Mouse (Mus musculus): ENCODE measurements around the gene Chd9. TPM values are rescaled to one million over a fixed set of nuclear protein-coding genes. Genes with fewer than 3 reads are reported as not detected.

Chd9 gene
- polyA plus RNA-seq, 1 experiment from 2014 or later, result 70.1 TPM

DNA sequence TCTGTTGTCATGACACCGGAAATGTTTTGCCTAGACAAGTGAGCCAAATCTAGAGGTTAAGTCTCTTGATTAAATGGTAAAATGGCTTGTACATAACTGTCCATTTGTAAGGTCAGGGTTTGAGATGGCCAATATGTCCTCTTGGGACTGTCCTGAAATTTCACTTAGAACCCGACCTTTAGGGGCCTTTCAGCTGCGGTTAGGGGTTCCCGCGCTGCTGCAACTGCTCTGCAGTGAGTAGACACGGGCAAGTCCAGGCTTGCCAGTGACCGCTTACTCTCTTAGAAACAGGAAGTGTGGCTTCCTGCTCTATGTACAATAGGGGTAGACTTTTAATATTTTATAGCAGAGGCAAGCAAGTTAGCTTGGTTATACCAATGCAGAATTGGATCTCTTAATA, 253.8 kb downstream of the Chd9 start:
- Histone ChIP-seq H3K9ac (ENCODE audit: low read depth, low read length) (no peak overlapping the region), H3K4me2 (replicated peaks; ENCODE audit: low read depth, low read length) (no peak overlapping the region), H3K27me3 (ENCODE audit: control insufficient read depth, insufficient read depth, low read length) (no peaks in the 10 kb centered on the region), H3K4me1 (ENCODE audit: control insufficient read depth, insufficient read depth, low read length) (no peaks in the 10 kb centered on the region), H3K36me3 (ENCODE audit: control insufficient read depth, insufficient read depth, low read length) (peaks cover 33% of the 10 kb centered on the region; the same call in 1 of the 2 replicates), H3K4me3 (ENCODE audit: low read length) (no peak overlapping the region), H3K27ac (ENCODE audit: low read depth, low read length) (no peak overlapping the region), H3K9me3 (ENCODE audit: control insufficient read depth, low read length) (no peaks in the 10 kb centered on the region)
- WGBS, result 79% methylated on average over 7 of the region's 7 CpGs
- ATAC-seq (ENCODE audit: low FRiP score, low TSS enrichment), result no peak

DNA sequence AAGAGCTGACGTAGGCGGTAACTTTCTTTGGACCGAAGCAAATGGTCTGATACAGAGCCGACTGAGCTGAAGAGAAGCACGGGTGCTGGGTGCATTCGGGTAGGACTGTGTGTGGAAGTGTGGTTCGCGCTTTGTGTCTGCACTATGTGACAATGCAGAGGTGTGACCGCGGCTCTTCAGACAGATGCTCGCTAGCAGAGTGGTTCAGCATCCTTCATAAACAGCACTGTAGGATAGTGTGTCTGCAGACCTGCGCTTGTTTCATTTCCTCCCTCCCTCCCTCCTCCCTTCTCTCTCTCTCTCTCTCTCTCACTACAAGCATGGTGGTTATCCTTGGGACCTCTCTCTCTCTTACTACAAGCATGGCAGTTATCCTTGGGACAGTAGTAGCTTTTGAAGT, 254.3 kb downstream of the Chd9 start:
- Histone ChIP-seq H3K9ac (ENCODE audit: low read depth, low read length) (no peak overlapping the region), H3K36me3 (ENCODE audit: control insufficient read depth, insufficient read depth, low read length) (peaks cover 34% of the 10 kb centered on the region; the same call in 1 of the 2 replicates), H3K4me3 (ENCODE audit: low read length) (no peak overlapping the region), H3K27ac (ENCODE audit: low read depth, low read length) (no peak overlapping the region), H3K4me2 (replicated peaks; ENCODE audit: low read depth, low read length) (no peak overlapping the region), H3K9me3 (ENCODE audit: control insufficient read depth, low read length) (no peaks in the 10 kb centered on the region), H3K27me3 (ENCODE audit: control insufficient read depth, insufficient read depth, low read length) (no peaks in the 10 kb centered on the region), H3K4me1 (ENCODE audit: control insufficient read depth, insufficient read depth, low read length) (no peaks in the 10 kb centered on the region)
- 88% methylated on average over 12 of the region's 12 CpGs for WGBS
- ATAC-seq (ENCODE audit: low FRiP score, low TSS enrichment), result no peak

DNA sequence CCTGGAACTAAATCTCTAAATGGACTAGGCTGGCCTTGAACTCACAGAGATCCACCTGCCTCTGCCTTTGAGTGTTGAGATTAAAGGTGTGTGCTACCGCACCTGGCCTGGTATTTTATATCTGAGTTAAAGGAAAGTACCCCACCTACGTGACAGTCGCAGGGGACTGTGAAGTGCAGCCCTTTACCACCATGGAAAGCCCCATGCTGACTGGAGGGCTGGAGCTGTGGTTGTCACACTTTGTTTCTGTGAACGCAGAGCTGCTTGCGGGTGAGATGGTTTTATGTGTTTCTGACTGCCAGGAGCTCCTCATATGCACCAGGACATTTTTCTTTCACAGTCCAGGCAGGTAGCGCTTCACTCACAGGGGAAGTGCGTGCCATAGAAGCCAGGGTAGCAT, 260.3 kb downstream of the Chd9 start:
- H3K4me1 ChIP-seq (ENCODE audit: control insufficient read depth, insufficient read depth, low read length), result no peaks in the 10 kb centered on the region
- no peaks in the 10 kb centered on the region for H3K9me3 ChIP-seq (ENCODE audit: control insufficient read depth, low read length)
- H3K9ac ChIP-seq (ENCODE audit: low read depth, low read length), result no peak overlapping the region
- WGBS, result 92% methylated on average over 7 of the region's 7 CpGs
- H3K27ac ChIP-seq (ENCODE audit: low read depth, low read length), result no peak overlapping the region
- H3K4me2 ChIP-seq (replicated peaks; ENCODE audit: low read depth, low read length), result no peak overlapping the region
- peaks cover 37% of the 10 kb centered on the region for H3K36me3 ChIP-seq (ENCODE audit: control insufficient read depth, insufficient read depth, low read length)
- no peaks in the 10 kb centered on the region for H3K27me3 ChIP-seq (ENCODE audit: control insufficient read depth, insufficient read depth, low read length)
- H3K4me3 ChIP-seq (ENCODE audit: low read length), result no peak overlapping the region
- ATAC-seq (ENCODE audit: low FRiP score, low TSS enrichment), result no peak

DNA sequence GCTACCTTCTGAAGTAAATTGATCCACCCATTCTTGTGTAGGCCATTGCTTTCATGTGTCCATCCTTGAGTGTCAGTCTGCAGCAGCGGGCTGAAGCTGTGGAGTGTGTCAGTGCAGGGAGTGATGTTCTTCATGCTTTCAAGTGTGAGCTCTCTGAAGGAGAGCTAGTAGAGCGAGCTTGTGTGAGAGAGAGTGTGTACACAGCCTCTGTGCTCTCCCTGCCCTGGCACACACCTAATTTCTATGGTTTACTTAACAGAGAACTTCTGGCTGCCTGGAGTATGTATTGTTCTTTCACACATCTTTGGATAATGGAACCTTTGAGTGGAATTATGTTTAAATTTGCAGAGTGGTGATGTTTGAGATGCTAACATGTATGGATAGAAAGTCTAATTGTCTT, 261.4 kb downstream of the Chd9 start:
- no peaks in the 10 kb centered on the region for H3K4me1 ChIP-seq (ENCODE audit: control insufficient read depth, insufficient read depth, low read length)
- no peak overlapping the region for H3K4me2 ChIP-seq (replicated peaks; ENCODE audit: low read depth, low read length)
- peaks cover 37% of the 10 kb centered on the region for H3K36me3 ChIP-seq (ENCODE audit: control insufficient read depth, insufficient read depth, low read length)
- no peaks in the 10 kb centered on the region for H3K9me3 ChIP-seq (ENCODE audit: control insufficient read depth, low read length)
- no peaks in the 10 kb centered on the region for H3K27me3 ChIP-seq (ENCODE audit: control insufficient read depth, insufficient read depth, low read length)
- H3K9ac ChIP-seq (ENCODE audit: low read depth, low read length), result no peak overlapping the region
- ATAC-seq (ENCODE audit: low FRiP score, low TSS enrichment), result no peak
- H3K27ac ChIP-seq (ENCODE audit: low read depth, low read length), result no peak overlapping the region
- WGBS, result 84% methylated on average over 2 of the region's 2 CpGs
- H3K4me3 ChIP-seq (ENCODE audit: low read length), result no peak overlapping the region

DNA sequence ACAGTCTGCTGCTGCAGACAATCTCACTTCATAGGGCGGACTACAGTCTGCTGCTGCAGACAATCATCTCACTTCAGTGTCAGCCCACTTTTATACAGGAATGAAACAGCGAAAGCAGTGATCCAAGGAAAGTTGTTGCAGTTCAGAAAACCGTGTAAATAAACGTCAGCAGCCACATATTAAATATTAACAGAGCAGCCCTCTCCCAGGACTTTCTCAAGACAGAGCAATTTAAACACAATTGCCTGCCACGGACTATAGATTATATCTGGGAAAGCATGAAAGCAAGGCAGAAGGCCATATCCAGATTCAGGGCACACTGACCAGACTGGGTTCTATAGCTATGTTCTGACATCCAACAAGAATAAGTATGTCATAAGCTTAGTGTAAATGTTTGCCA, 266.0 kb downstream of the Chd9 start:
- H3K4me2 ChIP-seq (replicated peaks; ENCODE audit: low read depth, low read length), result no peak overlapping the region
- peaks cover 39% of the 10 kb centered on the region for H3K36me3 ChIP-seq (ENCODE audit: control insufficient read depth, insufficient read depth, low read length)
- no peaks in the 10 kb centered on the region for H3K4me1 ChIP-seq (ENCODE audit: control insufficient read depth, insufficient read depth, low read length)
- ATAC-seq (ENCODE audit: low FRiP score, low TSS enrichment), result no peak
- H3K27me3 ChIP-seq (ENCODE audit: control insufficient read depth, insufficient read depth, low read length), result no peaks in the 10 kb centered on the region
- H3K9me3 ChIP-seq (ENCODE audit: control insufficient read depth, low read length), result no peaks in the 10 kb centered on the region
- 75% methylated on average over 5 of the region's 5 CpGs for WGBS
- no peak overlapping the region for H3K4me3 ChIP-seq (ENCODE audit: low read length)
- H3K27ac ChIP-seq (ENCODE audit: low read depth, low read length), result 0 out of 2 replicates have a peak overlapping the region, but pooled peaks have one; percentile 32
- H3K9ac ChIP-seq (ENCODE audit: low read depth, low read length), result no peak overlapping the region

DNA sequence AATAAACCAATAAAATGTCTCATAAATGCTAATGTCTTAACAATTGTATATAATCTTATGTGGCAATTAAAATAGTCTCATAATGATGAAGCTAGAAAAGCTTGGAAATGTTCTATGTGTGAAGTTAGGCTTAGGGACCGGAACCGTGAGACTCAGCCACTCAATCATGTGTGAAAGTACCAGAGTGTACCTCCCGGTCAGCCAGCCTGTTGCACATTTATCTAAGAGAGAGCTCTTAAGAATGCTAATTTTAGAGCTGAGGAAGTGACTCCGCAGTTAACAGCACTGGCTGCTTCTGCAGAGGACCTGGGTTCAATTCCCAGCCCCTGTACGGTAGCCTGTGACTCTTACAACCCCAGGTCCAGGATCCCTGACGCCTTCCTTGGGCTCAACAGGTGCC, 270.0 kb downstream of the Chd9 start:
- H3K9ac ChIP-seq (ENCODE audit: low read depth, low read length), result no peak overlapping the region
- no peaks in the 10 kb centered on the region for H3K27me3 ChIP-seq (ENCODE audit: control insufficient read depth, insufficient read depth, low read length)
- no peaks in the 10 kb centered on the region for H3K9me3 ChIP-seq (ENCODE audit: control insufficient read depth, low read length)
- WGBS, result 75% methylated on average over 6 of the region's 6 CpGs
- H3K36me3 ChIP-seq (ENCODE audit: control insufficient read depth, insufficient read depth, low read length), result peaks cover 19% of the 10 kb centered on the region; the same call in 1 of the 2 replicates
- no peak overlapping the region for H3K4me2 ChIP-seq (replicated peaks; ENCODE audit: low read depth, low read length)
- no peak overlapping the region for H3K27ac ChIP-seq (ENCODE audit: low read depth, low read length)
- no peak overlapping the region for H3K4me3 ChIP-seq (ENCODE audit: low read length)
- ATAC-seq (ENCODE audit: low FRiP score, low TSS enrichment), result no peak
- H3K4me1 ChIP-seq (ENCODE audit: control insufficient read depth, insufficient read depth, low read length), result no peaks in the 10 kb centered on the region

Small RNA genes lying within 50 kb of the gene (microRNA-seq; reads per million reads assigned to microRNA genes)
- gene Gm44382, result not detected

Other genes with a start within 250 kb of the Chd9 start
- gene Gm19935, start 11.0 kb upstream of the Chd9 start, polyA plus RNA-seq (2014; fragmentation: Nextera tagmentation; extraction: Ambion mirVana), result not detected in 2 replicates
- 12.8 and 21.3 TPM in 2 replicates for gene Rbl2, start 241.7 kb downstream of the Chd9 start, polyA plus RNA-seq (2014; fragmentation: Nextera tagmentation; extraction: Ambion mirVana)